Mouse (Mus musculus) telencephalon, adult 2 months (tissue): Measurements from ENCODE around the gene Vmn2r69.

Experiments
- DNase-seq: peaks from one replicate; pipeline ENCODE4 v3.0.0-alpha.2; 2011; ENCODE audit warnings: low read depth, low spot score

Vmn2r69 gene

GRCm38 (mm10) chr7:85415820-85416219 is at the start of gene Vmn2r69:
Gene Vmn2r69, minus strand, starts transcription at chr7:85415920.
- DNase-seq = no peak
